Mouse (Mus musculus): ENCODE data around the gene Rasgef1b. TPM values are rescaled to one million over a fixed set of nuclear protein-coding genes. Genes with fewer than 3 reads are reported as not detected.

Rasgef1b gene
- polyA plus RNA-seq, 1 experiment from 2014 or later, result 75.6 TPM

GRCm38 (mm10) chr5:99587589-99587988 lies 141.3 kb downstream of the Rasgef1b start:
- DNase-seq (no peak), ATAC-seq (ENCODE audit: low FRiP score, low TSS enrichment) (no peak)
- Histone ChIP-seq H3K27ac (replicated peaks; ENCODE audit: low read depth, low read length) (no peak overlapping the region), H3K9me3 (ENCODE audit: control insufficient read depth, low read length) (no peaks in the 10 kb centered on the region), H3K4me1 (ENCODE audit: control insufficient read depth, insufficient read depth, low read length) (0 out of 2 replicates have a peak, but pooled peaks cover 10% of the 10 kb centered on the region), H3K4me3 (replicated peaks; ENCODE audit: low read depth, low read length) (no peak overlapping the region), H3K9ac (replicated peaks; ENCODE audit: low read length) (no peak overlapping the region), H3K4me2 (ENCODE audit: low read length) (no peak overlapping the region), H3K27me3 (ENCODE audit: control insufficient read depth, insufficient read depth, low read length) (no peaks in the 10 kb centered on the region), H3K36me3 (ENCODE audit: control insufficient read depth, insufficient read depth, low read length) (no peaks in the 10 kb centered on the region)
- WGBS, result 84% methylated on average over 4 of the region's 4 CpGs

- Histone ChIP-seq H3K36me3 (ENCODE audit: control insufficient read depth, insufficient read depth, low read length) (no peaks in the 10 kb centered on the region), H3K9ac (replicated peaks; ENCODE audit: low read length) (no peak overlapping the region), H3K4me3 (replicated peaks; ENCODE audit: low read depth, low read length) (no peak overlapping the region), H3K4me2 (ENCODE audit: low read length) (no peak overlapping the region), H3K27ac (replicated peaks; ENCODE audit: low read depth, low read length) (no peak overlapping the region), H3K9me3 (ENCODE audit: control insufficient read depth, low read length) (no peaks in the 10 kb centered on the region), H3K4me1 (ENCODE audit: control insufficient read depth, insufficient read depth, low read length) (0 out of 2 replicates have a peak, but pooled peaks cover 10% of the 10 kb centered on the region), H3K27me3 (ENCODE audit: control insufficient read depth, insufficient read depth, low read length) (no peaks in the 10 kb centered on the region)
- DNase-seq (no peak), ATAC-seq (ENCODE audit: low FRiP score, low TSS enrichment) (no peak)
- 89% methylated on average over 6 of the region's 6 CpGs for WGBS
Observed at GRCm38 (mm10) chr5:99586287-99586686, 142.6 kb downstream of the Rasgef1b start.

- ATAC-seq (ENCODE audit: low FRiP score, low TSS enrichment), result no peak
- H3K9ac ChIP-seq (replicated peaks; ENCODE audit: low read length), result no peak overlapping the region
- H3K36me3 ChIP-seq (ENCODE audit: control insufficient read depth, insufficient read depth, low read length), result no peaks in the 10 kb centered on the region
- 86% methylated on average over 5 of the region's 5 CpGs for WGBS
- H3K4me3 ChIP-seq (replicated peaks; ENCODE audit: low read depth, low read length), result no peak overlapping the region
- peak; percentile 26 for DNase-seq
- H3K27ac ChIP-seq (replicated peaks; ENCODE audit: low read depth, low read length), result no peak overlapping the region
- 0 out of 2 replicates have a peak, but pooled peaks cover 6% of the 10 kb centered on the region for H3K4me1 ChIP-seq (ENCODE audit: control insufficient read depth, insufficient read depth, low read length)
- no peaks in the 10 kb centered on the region for H3K9me3 ChIP-seq (ENCODE audit: control insufficient read depth, low read length)
- H3K27me3 ChIP-seq (ENCODE audit: control insufficient read depth, insufficient read depth, low read length), result no peaks in the 10 kb centered on the region
- no peak overlapping the region for H3K4me2 ChIP-seq (ENCODE audit: low read length)
Observed at GRCm38 (mm10) chr5:99585166-99585898, 143.5 kb downstream of the Rasgef1b start.

- no peak overlapping the region for H3K4me3 ChIP-seq (replicated peaks; ENCODE audit: low read depth, low read length)
- DNase-seq, result no peak
- H3K9me3 ChIP-seq (ENCODE audit: control insufficient read depth, low read length), result no peaks in the 10 kb centered on the region
- no peak for ATAC-seq (ENCODE audit: low FRiP score, low TSS enrichment)
- no peaks in the 10 kb centered on the region for H3K27me3 ChIP-seq (ENCODE audit: control insufficient read depth, insufficient read depth, low read length)
- H3K36me3 ChIP-seq (ENCODE audit: control insufficient read depth, insufficient read depth, low read length), result no peaks in the 10 kb centered on the region
- 0 out of 2 replicates have a peak, but pooled peaks cover 6% of the 10 kb centered on the region for H3K4me1 ChIP-seq (ENCODE audit: control insufficient read depth, insufficient read depth, low read length)
- no peak overlapping the region for H3K27ac ChIP-seq (replicated peaks; ENCODE audit: low read depth, low read length)
- 91% methylated on average over 9 of the region's 9 CpGs for WGBS
- no peak overlapping the region for H3K9ac ChIP-seq (replicated peaks; ENCODE audit: low read length)
- H3K4me2 ChIP-seq (ENCODE audit: low read length), result no peak overlapping the region
Observed at GRCm38 (mm10) chr5:99584266-99584665, 144.6 kb downstream of the Rasgef1b start.

DNA sequence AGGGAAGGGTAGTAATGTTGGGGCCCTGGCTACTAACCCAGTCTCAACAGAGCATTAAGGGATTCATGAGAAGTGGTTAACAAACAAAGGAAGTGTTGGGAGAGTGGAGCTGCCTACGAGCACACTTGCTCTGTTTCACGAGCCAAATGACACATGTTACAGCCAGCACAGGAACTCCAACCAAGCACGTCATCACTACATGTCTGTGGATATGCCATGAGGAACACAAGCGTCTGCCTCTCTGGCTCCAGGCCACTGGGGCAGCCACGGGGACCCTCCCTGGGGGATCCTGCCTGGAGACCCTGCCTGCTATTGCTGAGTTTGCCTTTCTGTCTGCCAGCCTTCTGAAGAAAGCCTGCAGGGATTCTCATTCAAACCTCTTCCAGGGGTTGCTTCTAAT lies 146.8 kb downstream of the Rasgef1b start:
- no peak overlapping the region for H3K9ac ChIP-seq (replicated peaks; ENCODE audit: low read length)
- no peak overlapping the region for H3K27ac ChIP-seq (replicated peaks; ENCODE audit: low read depth, low read length)

GRCm38 (mm10) chr5:99578692-99579091 lies 150.2 kb downstream of the Rasgef1b start:
- Histone ChIP-seq H3K4me2 (ENCODE audit: low read length) (no peak overlapping the region), H3K27ac (replicated peaks; ENCODE audit: low read depth, low read length) (no peak overlapping the region), H3K4me3 (replicated peaks; ENCODE audit: low read depth, low read length) (no peak overlapping the region), H3K4me1 (ENCODE audit: control insufficient read depth, insufficient read depth, low read length) (no peaks in the 10 kb centered on the region), H3K9ac (replicated peaks; ENCODE audit: low read length) (no peak overlapping the region), H3K27me3 (ENCODE audit: control insufficient read depth, insufficient read depth, low read length) (no peaks in the 10 kb centered on the region), H3K9me3 (ENCODE audit: control insufficient read depth, low read length) (no peaks in the 10 kb centered on the region), H3K36me3 (ENCODE audit: control insufficient read depth, insufficient read depth, low read length) (no peaks in the 10 kb centered on the region)
- ATAC-seq (ENCODE audit: low FRiP score, low TSS enrichment) (no peak), DNase-seq (peak; percentile 78)
- 5% methylated on average over 4 of the region's 4 CpGs for WGBS

More for the DNA sequence above, 146.8 kb downstream of the Rasgef1b start:
- no peaks in the 10 kb centered on the region for H3K4me1 ChIP-seq (ENCODE audit: control insufficient read depth, insufficient read depth, low read length)
- ATAC-seq (ENCODE audit: low FRiP score, low TSS enrichment), result no peak
- DNase-seq, result no peak
- no peak overlapping the region for H3K4me3 ChIP-seq (replicated peaks; ENCODE audit: low read depth, low read length)
- H3K4me2 ChIP-seq (ENCODE audit: low read length), result no peak overlapping the region
- 37% methylated on average over 5 of the region's 5 CpGs for WGBS
- no peaks in the 10 kb centered on the region for H3K36me3 ChIP-seq (ENCODE audit: control insufficient read depth, insufficient read depth, low read length)
- H3K27me3 ChIP-seq (ENCODE audit: control insufficient read depth, insufficient read depth, low read length), result no peaks in the 10 kb centered on the region
- H3K9me3 ChIP-seq (ENCODE audit: control insufficient read depth, low read length), result no peaks in the 10 kb centered on the region

GRCm38 (mm10) chr5:99575897-99576296 lies 153.0 kb downstream of the Rasgef1b start:
- 88% methylated on average over 8 of the region's 8 CpGs for WGBS
- Histone ChIP-seq H3K36me3 (ENCODE audit: control insufficient read depth, insufficient read depth, low read length) (no peaks in the 10 kb centered on the region), H3K4me3 (replicated peaks; ENCODE audit: low read depth, low read length) (no peak overlapping the region), H3K27me3 (ENCODE audit: control insufficient read depth, insufficient read depth, low read length) (no peaks in the 10 kb centered on the region), H3K9me3 (ENCODE audit: control insufficient read depth, low read length) (no peaks in the 10 kb centered on the region), H3K4me2 (ENCODE audit: low read length) (no peak overlapping the region), H3K4me1 (ENCODE audit: control insufficient read depth, insufficient read depth, low read length) (peaks cover 6% of the 10 kb centered on the region; the same call in 1 of the 2 replicates), H3K9ac (replicated peaks; ENCODE audit: low read length) (no peak overlapping the region), H3K27ac (replicated peaks; ENCODE audit: low read depth, low read length) (no peak overlapping the region)
- ATAC-seq (ENCODE audit: low FRiP score, low TSS enrichment) (no peak), DNase-seq (no peak)

GRCm38 (mm10) chr5:99564501-99565323 lies 164.2 kb downstream of the Rasgef1b start:
- H3K9ac ChIP-seq (replicated peaks; ENCODE audit: low read length), result no peak overlapping the region
- no peaks in the 10 kb centered on the region for H3K27me3 ChIP-seq (ENCODE audit: control insufficient read depth, insufficient read depth, low read length)
- 0 out of 2 replicates have a peak, but pooled peaks cover 6% of the 10 kb centered on the region for H3K4me1 ChIP-seq (ENCODE audit: control insufficient read depth, insufficient read depth, low read length)
- no peak overlapping the region for H3K4me3 ChIP-seq (replicated peaks; ENCODE audit: low read depth, low read length)
- no peaks in the 10 kb centered on the region for H3K36me3 ChIP-seq (ENCODE audit: control insufficient read depth, insufficient read depth, low read length)
- no peak overlapping the region for H3K4me2 ChIP-seq (ENCODE audit: low read length)
- 76% methylated on average over 8 of the region's 8 CpGs for WGBS
- H3K27ac ChIP-seq (replicated peaks; ENCODE audit: low read depth, low read length), result no peak overlapping the region
- ATAC-seq (ENCODE audit: low FRiP score, low TSS enrichment) (no peak), DNase-seq (no peak)
- no peaks in the 10 kb centered on the region for H3K9me3 ChIP-seq (ENCODE audit: control insufficient read depth, low read length)

Data from midbrain, embryonic 14.5 days (tissue).